Mouse (Mus musculus): ENCODE measurements around the gene Taar6.
A peak's percentile ranks its signal among the peaks of the same experiment; 100 is the strongest.

- TF ChIP-seq CTCF (IDR thresholded peaks at IDR 0.05) (peak; percentile 89), EP300 (IDR thresholded peaks at IDR 0.05) (no peak)
Measured at GRCm38 (mm10) chr10:23978901-23979705, 6.3 kb downstream of the Taar6 start.
